Mouse (Mus musculus) forebrain, postnatal 0 days (tissue): Measurements from ENCODE around the gene Slc25a34. TPM values are rescaled to one million over a fixed set of nuclear protein-coding genes. Genes with fewer than 3 reads are reported as not detected.

ENCODE experiments used
- ATAC-seq: fragments of 200-750 bp; cut with Nextera tagmentation; 2 replicates; pipeline ENCODE4 v1.8.0; 2017; ENCODE audit warnings: mild to moderate bottlenecking, moderate library complexity
- DNase-seq: peaks from one replicate; pipeline ENCODE4 v3.0.0-alpha.2; 2015
- H3K27ac ChIP-seq: fragments of 300-500 bp; sonication (generic); 2 replicates; pipeline ENCODE4 v1.5.1; 2014; ENCODE audit warnings: low read depth, mild to moderate bottlenecking, antibody characterized with exemption, low read length, moderate library complexity, mixed read lengths
- H3K27me3 ChIP-seq: fragments of 300-500 bp; sonication (generic); 2 replicates; pipeline ENCODE4 v1.6.1; 2014; ENCODE audit warnings: mild to moderate bottlenecking, low read length, mixed read lengths; ENCODE audit not compliant: insufficient read depth
- H3K36me3 ChIP-seq: fragments of 300-500 bp; sonication (generic); 2 replicates; pipeline ENCODE4 v1.6.1; 2014; ENCODE audit warnings: mild to moderate bottlenecking, moderate library complexity; ENCODE audit not compliant: insufficient read depth
- H3K4me1 ChIP-seq: fragments of 300-500 bp; sonication (generic); 2 replicates; pipeline ENCODE4 v1.6.1; 2014; ENCODE audit warnings: antibody characterized with exemption; ENCODE audit not compliant: insufficient read depth
- H3K4me2 ChIP-seq: fragments of 300-500 bp; sonication (generic); 2 replicates; pipeline ENCODE4 v1.6.1; 2014; ENCODE audit warnings: low read depth, mild to moderate bottlenecking, moderate library complexity
- H3K4me3 ChIP-seq: fragments of 300-500 bp; sonication (generic); 2 replicates; pipeline ENCODE4 v1.5.1; 2014; ENCODE audit warnings: low read depth, low read length, mixed read lengths
- H3K9ac ChIP-seq: fragments of 300-500 bp; sonication (generic); 2 replicates; pipeline ENCODE4 v1.6.1; 2014; ENCODE audit warnings: mild to moderate bottlenecking
- H3K9me3 ChIP-seq: fragments of 300-500 bp; sonication (generic); 2 replicates; pipeline ENCODE4 v1.6.1; 2016; ENCODE audit warnings: low read length
- CTCF ChIP-seq: sonication (generic); IDR thresholded peaks from 2 replicates; pipeline ENCODE4 v1.5.1; 2016; ENCODE audit warnings: antibody characterized with exemption, control low read depth, low read depth
- WGBS: fragments of 180-500 bp; shearing (Covaris S2); extraction: QIAGEN DNeasy Blood & Tissue Kit; methylation state at CpG from one replicate; pipeline ENCODE4 v1.1.7; 2014; 5-methylcytosine and 5-hydroxymethylcytosine counted together
- polyA plus RNA-seq: library from polyadenylated mRNA; unstranded; fragments of >200 nt; fragmentation: Nextera tagmentation; extraction: Ambion mirVana; gene quantifications from 2 replicates; pipeline ENCODE4 v1.2.1, GENCODE M21; 2015
- total RNA-seq: library from RNA; depleted of rRNA; stranded (reverse); fragments of >200 nt; gene quantifications from 2 replicates; pipeline ENCODE4 v1.2.3, GENCODE M21; 2014

The Slc25a34 gene
- total and polyA plus RNA-seq, 2 experiments from 2014 or later = 1.1 to 4.0 TPM

- Histone ChIP-seq H3K27me3 (no peaks in the 10 kb centered on the region), H3K27ac (no peak overlapping the region), H3K9ac (no peak overlapping the region), H3K9me3 (no peaks in the 10 kb centered on the region), H3K4me3 (no peak overlapping the region), H3K4me2 (no peak overlapping the region), H3K36me3 (no peaks in the 10 kb centered on the region), H3K4me1 (no peaks in the 10 kb centered on the region)
- no peak for ATAC-seq
- TF ChIP-seq CTCF = no peak
- WGBS = 92% methylated on average over 5 of the region's 5 CpGs
- no peak for DNase-seq
These were observed 18.2 kb downstream of the Slc25a34 start for GRCm38 (mm10) chr4:141605421-141605820.

- Histone ChIP-seq H3K9me3 (no peaks in the 10 kb centered on the region), H3K4me2 (no peak overlapping the region), H3K4me3 (no peak overlapping the region), H3K9ac (no peak overlapping the region), H3K27me3 (no peaks in the 10 kb centered on the region), H3K27ac (no peak overlapping the region), H3K36me3 (no peaks in the 10 kb centered on the region), H3K4me1 (no peaks in the 10 kb centered on the region)
- no peak for ATAC-seq
- WGBS = 51% methylated on average over 8 of the region's 8 CpGs
- no peak for DNase-seq
- TF ChIP-seq CTCF = no peak
These were observed 19.1 kb downstream of the Slc25a34 start for GRCm38 (mm10) chr4:141604493-141604892.

GRCm38 (mm10) chr4:141603921-141604320, 19.7 kb downstream of the Slc25a34 start:
- H3K27me3 ChIP-seq = no peaks in the 10 kb centered on the region
- H3K4me2 ChIP-seq = no peak overlapping the region
- H3K27ac ChIP-seq = no peak overlapping the region
- no peak overlapping the region for H3K4me3 ChIP-seq
- 86% methylated on average over 4 of the region's 4 CpGs for WGBS
- no peaks in the 10 kb centered on the region for H3K9me3 ChIP-seq
- no peaks in the 10 kb centered on the region for H3K4me1 ChIP-seq
- no peak for DNase-seq
- no peak for TF ChIP-seq CTCF
- ATAC-seq = no peak
- no peak overlapping the region for H3K9ac ChIP-seq
- no peaks in the 10 kb centered on the region for H3K36me3 ChIP-seq

GRCm38 (mm10) chr4:141602523-141603223, 20.9 kb downstream of the Slc25a34 start:
- 91% methylated on average over 11 of the region's 11 CpGs for WGBS
- H3K4me2 ChIP-seq = no peak overlapping the region
- DNase-seq = no peak
- H3K9me3 ChIP-seq = no peaks in the 10 kb centered on the region
- H3K27me3 ChIP-seq = no peaks in the 10 kb centered on the region
- H3K9ac ChIP-seq = no peak overlapping the region
- H3K36me3 ChIP-seq = no peaks in the 10 kb centered on the region
- no peak overlapping the region for H3K4me3 ChIP-seq
- H3K4me1 ChIP-seq = no peaks in the 10 kb centered on the region
- TF ChIP-seq CTCF = no peak
- no peak overlapping the region for H3K27ac ChIP-seq
- ATAC-seq = no peak

GRCm38 (mm10) chr4:141601148-141601862, 22.3 kb downstream of the Slc25a34 start:
- Histone ChIP-seq H3K9me3 (no peaks in the 10 kb centered on the region), H3K27ac (no peak overlapping the region), H3K4me1 (no peaks in the 10 kb centered on the region), H3K27me3 (no peaks in the 10 kb centered on the region), H3K4me2 (no peak overlapping the region), H3K36me3 (no peaks in the 10 kb centered on the region), H3K4me3 (no peak overlapping the region), H3K9ac (no peak overlapping the region)
- no peak for ATAC-seq
- no peak for DNase-seq
- 66% methylated on average over 12 of the region's 12 CpGs for WGBS
- no peak for TF ChIP-seq CTCF

GRCm38 (mm10) chr4:141600364-141600763, 23.3 kb downstream of the Slc25a34 start:
- no peaks in the 10 kb centered on the region for H3K9me3 ChIP-seq
- no peak overlapping the region for H3K9ac ChIP-seq
- H3K4me3 ChIP-seq = no peak overlapping the region
- H3K27ac ChIP-seq = no peak overlapping the region
- no peaks in the 10 kb centered on the region for H3K4me1 ChIP-seq
- TF ChIP-seq CTCF = no peak
- no peaks in the 10 kb centered on the region for H3K27me3 ChIP-seq
- peak; percentile 23 for ATAC-seq
- no peak for DNase-seq
- 27% methylated on average over 6 of the region's 6 CpGs for WGBS
- no peaks in the 10 kb centered on the region for H3K36me3 ChIP-seq
- peak overlapping the region; percentile 90; the same call in 1 of the 2 replicates for H3K4me2 ChIP-seq

GRCm38 (mm10) chr4:141599251-141600141, 24.1 kb downstream of the Slc25a34 start:
- peak overlapping the region; percentile 68 for H3K9ac ChIP-seq
- WGBS = 2% methylated on average over 32 of the region's 57 CpGs
- ATAC-seq = peak; percentile 57
- peak; percentile 60 for DNase-seq
- peak overlapping the region; percentile 90 for H3K4me2 ChIP-seq
- no peaks in the 10 kb centered on the region for H3K27me3 ChIP-seq
- no peaks in the 10 kb centered on the region for H3K9me3 ChIP-seq
- no peaks in the 10 kb centered on the region for H3K36me3 ChIP-seq
- no peaks in the 10 kb centered on the region for H3K4me1 ChIP-seq
- TF ChIP-seq CTCF = no peak
- H3K4me3 ChIP-seq = peak overlapping the region; percentile 55
- H3K27ac ChIP-seq = no peak overlapping the region; the same call in 1 of the 2 replicates
